16 mouse cellular contexts compared by ENCODE assay signal in genomic region chr15:12330892-12331291, GRCm38 (mm10). TPM values are rescaled to one million over a fixed set of nuclear protein-coding genes. Genes with fewer than 3 reads are reported as not detected.
DNase-seq lines count a peak whose midpoint lies in the region; ATAC-seq and TF ChIP-seq lines count a peak whose summit lies in the region.
"Had no signal": no experiment of that assay in that cellular context is flagged by ENCODE, and none has a peak within 500 bp of the region (broad histone marks: within the 10 kb centered on the region; RNA-seq: fewer than 3 reads in every experiment).

No protein-coding gene starts in this region.

- no peak for TF ChIP-seq CTCF in heart, adult 2 months (IDR thresholded peaks at IDR 0.05)
- TF ChIP-seq CTCF in liver, adult 2 months (IDR thresholded peaks at IDR 0.05; ENCODE audit: low read depth, low read length) = no peak

- H3K4me3 ChIP-seq in heart, adult 2 months = no peak overlapping the region
- no peak overlapping the region for H3K4me3 ChIP-seq in liver, adult 2 months (ENCODE audit: insufficient read depth, low read depth, low read length)
- no peak overlapping the region for H3K4me3 ChIP-seq in liver, embryonic 11.5 days (ENCODE audit: low read depth, low read length)
- no peak overlapping the region for H3K4me3 ChIP-seq in embryonic facial prominence, embryonic 13.5 days
- H3K4me3 ChIP-seq: kidney, embryonic 15.5 days; lung, embryonic 15.5 days; midbrain, embryonic 12.5 days had no signal

- H3K4me2 ChIP-seq in liver, embryonic 11.5 days = no peak overlapping the region
- no peak overlapping the region for H3K4me2 ChIP-seq in embryonic facial prominence, embryonic 13.5 days
- H3K4me2 ChIP-seq: kidney, embryonic 15.5 days; lung, embryonic 15.5 days; midbrain, embryonic 12.5 days had no signal

- peaks cover 22% of the 10 kb centered on the region for H3K4me1 ChIP-seq in heart, adult 2 months (ENCODE audit: control insufficient read depth, insufficient read depth, low read length)
- peaks cover 26% of the 10 kb centered on the region for H3K4me1 ChIP-seq in liver, adult 2 months (ENCODE audit: control insufficient read depth, insufficient read depth, low read length)
- H3K4me1 ChIP-seq in liver, embryonic 11.5 days (replicated peaks; ENCODE audit: control insufficient read depth, insufficient read depth, low read length) = peaks cover 30% of the 10 kb centered on the region
- H3K4me1 ChIP-seq in embryonic facial prominence, embryonic 13.5 days = peaks cover 22% of the 10 kb centered on the region

- no peaks in the 10 kb centered on the region for H3K9me3 ChIP-seq in liver, embryonic 11.5 days (ENCODE audit: control insufficient read depth, low read length)
- no peaks in the 10 kb centered on the region for H3K9me3 ChIP-seq in embryonic facial prominence, embryonic 13.5 days
- H3K9me3 ChIP-seq: G1E; kidney, embryonic 15.5 days; lung, embryonic 15.5 days; midbrain, embryonic 12.5 days had no signal

- H3K79me2 ChIP-seq in heart, adult 2 months (replicated peaks; ENCODE audit: control insufficient read depth, insufficient read depth, low read length) = peaks cover 11% of the 10 kb centered on the region
- H3K79me2 ChIP-seq in liver, adult 2 months (ENCODE audit: control insufficient read depth, insufficient read depth, low read length) = peaks cover 45% of the 10 kb centered on the region

- H3K27ac ChIP-seq in heart, adult 2 months = 0 out of 2 replicates have a peak overlapping the region, but pooled peaks have one; percentile 8
- 0 out of 2 replicates have a peak overlapping the region, but pooled peaks have one; percentile 6 for H3K27ac ChIP-seq in liver, adult 2 months (replicated peaks; ENCODE audit: insufficient read depth, low read depth, low read length)
- H3K27ac ChIP-seq in liver, embryonic 11.5 days (ENCODE audit: low read depth, low read length) = no peak overlapping the region
- H3K27ac ChIP-seq in embryonic facial prominence, embryonic 13.5 days = peak overlapping the region; percentile 33; the same call in 1 of the 2 replicates
- H3K27ac ChIP-seq: kidney, embryonic 15.5 days; lung, embryonic 15.5 days; midbrain, embryonic 12.5 days had no signal

- no peaks in the 10 kb centered on the region for H3K27me3 ChIP-seq in heart, adult 2 months (ENCODE audit: control insufficient read depth, insufficient read depth, low read length)
- H3K27me3 ChIP-seq in liver, adult 2 months (ENCODE audit: control insufficient read depth, insufficient read depth, low read length) = no peaks in the 10 kb centered on the region
- H3K27me3 ChIP-seq in liver, embryonic 11.5 days (replicated peaks; ENCODE audit: control insufficient read depth, insufficient read depth, low read length) = no peaks in the 10 kb centered on the region
- H3K27me3 ChIP-seq in embryonic facial prominence, embryonic 13.5 days = no peaks in the 10 kb centered on the region
- H3K27me3 ChIP-seq: kidney, embryonic 15.5 days; lung, embryonic 15.5 days; midbrain, embryonic 12.5 days had no signal

- intact Hi-C loops in heart, adult 2 months (cut with DNase I) = no loop called here

- peaks cover 22% of the 10 kb centered on the region for H3K36me3 ChIP-seq in heart, adult 2 months (ENCODE audit: control insufficient read depth, insufficient read depth, low read length)
- H3K36me3 ChIP-seq in liver, adult 2 months (ENCODE audit: control insufficient read depth, insufficient read depth, low read length) = no peaks in the 10 kb centered on the region
- H3K36me3 ChIP-seq in liver, embryonic 11.5 days (ENCODE audit: control insufficient read depth, insufficient read depth, low read length) = no peaks in the 10 kb centered on the region; the same call in 1 of the 2 replicates
- no peaks in the 10 kb centered on the region; the same call in 1 of the 2 replicates for H3K36me3 ChIP-seq in embryonic facial prominence, embryonic 13.5 days

- no peak for TF ChIP-seq EP300 in heart, adult 2 months (IDR thresholded peaks at IDR 0.05; ENCODE audit: insufficient read depth, low read depth, low read length)

- ATAC-seq in liver, embryonic 11.5 days (replicated peaks; ENCODE audit: low FRiP score) = no peak
- ATAC-seq in embryonic facial prominence, embryonic 13.5 days (ENCODE audit: insufficient number of reproducible peaks, insufficient read depth, low FRiP score, low TSS enrichment, low read depth) = no peak
- ATAC-seq in megakaryocyte-erythroid progenitor cell, adult 5-6 weeks (replicated peaks; ENCODE audit: low FRiP score, low TSS enrichment, poor library complexity, severe bottlenecking) = peak; percentile 57

- no peak overlapping the region for H3K9ac ChIP-seq in heart, adult 2 months (ENCODE audit: low read depth, low read length)
- no peak overlapping the region for H3K9ac ChIP-seq in liver, adult 2 months (ENCODE audit: low read depth, low read length)
- H3K9ac ChIP-seq in liver, embryonic 11.5 days (ENCODE audit: low read depth, low read length) = no peak overlapping the region
- H3K9ac ChIP-seq in embryonic facial prominence, embryonic 13.5 days = no peak overlapping the region
- H3K9ac ChIP-seq: kidney, embryonic 15.5 days; lung, embryonic 15.5 days; midbrain, embryonic 12.5 days had no signal

- no peak for TF ChIP-seq POLR2A in heart, adult 2 months (IDR thresholded peaks at IDR 0.05; ENCODE audit: insufficient read depth, low read depth, low read length)
- TF ChIP-seq POLR2A in liver, adult 2 months (IDR thresholded peaks at IDR 0.05; ENCODE audit: extremely low read depth, insufficient read depth, low read length) = no peak

- DNase-seq in heart, adult 2 months = no peak
- no peak for DNase-seq in heart, adult 9 months (ENCODE audit: low spot score in 2 of 2)
- no peak for DNase-seq in liver, adult 2 months (ENCODE audit: extremely low read depth, low read depth, low spot score)
- DNase-seq in liver, embryonic 11.5 days (ENCODE audit: low spot score) = no peak
- DNase-seq in adrenal gland, postnatal 4 days (ENCODE audit: low spot score in 2 of 2) = no peak
- DNase-seq: adrenal gland, adult 8-10 months; cerebellum, adult 9-11 months; spleen, adult 18-20 months; thymus, postnatal 25 days had no signal

RNA-seq across cellular contexts. Expression of gene 1810049J17Rik, which starts 9.2 kb away (rescaled TPM):
- not detected for total RNA-seq in heart, adult 2 months (2021)
- polyA plus RNA-seq in heart, adult 2 months (2012; rRNA removed) = not detected in 2 replicates
- not detected in 2 replicates for total RNA-seq in liver, adult 2 months (2014; rRNA removed)
- polyA plus RNA-seq in liver, adult 2 months (2012; rRNA removed) = not detected in 2 replicates
- polyA plus RNA-seq in liver, embryonic 11.5 days (2014; fragmentation: Nextera tagmentation; extraction: Ambion mirVana) = 0.58 and 1.3 TPM in 2 replicates
- polyA plus RNA-seq in embryonic facial prominence, embryonic 13.5 days (2015; fragmentation: Nextera tagmentation; extraction: Ambion mirVana) = not detected in 2 replicates
- total RNA-seq in megakaryocyte-erythroid progenitor cell, adult 5-6 weeks (2014; fragmentation: Nextera tagmentation) = not detected in 2 replicates
- total RNA-seq in megakaryocyte-erythroid progenitor cell, adult 5-6 weeks (2017) = 1.0 TPM in 1 of 2 replicates, not detected in the other
- total RNA-seq in adrenal gland, postnatal 4 days (2021) = 1 to 10 TPM in 1 of 2 experiments, not detected in 1; 1.8 TPM
- total RNA-seq: hematopoietic stem cell, adult 5-6 weeks had no signal
- polyA plus RNA-seq: kidney, embryonic 15.5 days had no signal

RNA-seq across cellular contexts. Expression of gene Golph3, which starts 9.6 kb away (rescaled TPM):
- total RNA-seq in heart, adult 2 months (2021) = 10 to 100 TPM; 84.4 to 88.3 TPM
- 48.5 and 89.4 TPM in 2 replicates for polyA plus RNA-seq in heart, adult 2 months (2012; rRNA removed)
- total RNA-seq in liver, adult 2 months (2014; rRNA removed) = 49.8 and 54.6 TPM in 2 replicates
- polyA plus RNA-seq in liver, adult 2 months (2012; rRNA removed) = 48.0 and 52.4 TPM in 2 replicates
- 93.0 and 107 TPM in 2 replicates for polyA plus RNA-seq in liver, embryonic 11.5 days (2014; fragmentation: Nextera tagmentation; extraction: Ambion mirVana)
- 89.9 and 98.2 TPM in 2 replicates for polyA plus RNA-seq in embryonic facial prominence, embryonic 13.5 days (2015; fragmentation: Nextera tagmentation; extraction: Ambion mirVana)
- 85.5 and 86.5 TPM in 2 replicates for total RNA-seq in megakaryocyte-erythroid progenitor cell, adult 5-6 weeks (2014; fragmentation: Nextera tagmentation)
- total RNA-seq in megakaryocyte-erythroid progenitor cell, adult 5-6 weeks (2017) = 126 and 132 TPM in 2 replicates
- total RNA-seq in adrenal gland, postnatal 4 days (2021) = 100 to 1,000 TPM; 105 to 114 TPM
